Mouse (Mus musculus) liver, postnatal 0 days (tissue): ENCODE results near the gene E2f4.

Experiments used
- CTCF ChIP-seq: sonication (generic); IDR thresholded peaks from 2 replicates; pipeline ENCODE4 v1.5.1; 2016; ENCODE audit warnings: antibody characterized with exemption, low read depth
- EP300 ChIP-seq: IDR thresholded peaks from 2 replicates; pipeline ENCODE4 v1.6.1; 2016; ENCODE audit warnings: antibody characterized with exemption, low read depth, mild to moderate bottlenecking

GRCm38 (mm10) chr8:105281821-105282220, 15.6 kb upstream of the E2f4 start:
- no peak for TF ChIP-seq CTCF
- no peak for TF ChIP-seq EP300
